ENCODE assay signal across 8 mouse cellular contexts in genomic region chr1:45766123-45766522, GRCm38 (mm10). TPM values are rescaled to one million over a fixed set of nuclear protein-coding genes. Genes with fewer than 3 reads are reported as not detected.
DNase-seq lines count a peak whose midpoint lies in the region; ATAC-seq and TF ChIP-seq lines count a peak whose summit lies in the region.

No protein-coding gene starts in this region.

- ATAC-seq in forebrain, postnatal 0 days, result peak; percentile 72; the same call in 1 of the 2 replicates
- no peak for ATAC-seq in intestine, postnatal 0 days
- no peak for ATAC-seq in liver, embryonic 14.5 days (ENCODE audit: insufficient read depth)

- H3K27ac ChIP-seq in CH12.LX (ENCODE audit: insufficient read depth, low read depth), result no peak overlapping the region
- H3K27ac ChIP-seq in forebrain, postnatal 0 days (ENCODE audit: low read depth, low read length), result no peak overlapping the region
- no peak overlapping the region for H3K27ac ChIP-seq in intestine, postnatal 0 days (ENCODE audit: low read depth, low read length)
- no peak overlapping the region for H3K27ac ChIP-seq in liver, embryonic 14.5 days

- DNase-seq in 416B (ENCODE audit: low read depth) (peak; percentile 66), CH12.LX (ENCODE audit: extremely low read depth) (peak; percentile 80)
- peak; percentile 59 for DNase-seq in c-Kit-positive CD71-positive TER-119-negative erythroid progenitor cells, embryonic 14.5 days (ENCODE audit: low read depth)
- peak; percentile 85 for DNase-seq in forebrain, postnatal 0 days
- peak; percentile 30 to 41 (median 36) for DNase-seq in liver, embryonic 14.5 days (ENCODE audit: low read depth in 3 of 3, low spot score in 3 of 3)
- peak; percentile 38 for DNase-seq in retina, adult 2 months (ENCODE audit: low read depth, low spot score)
- peak; percentile 15 for DNase-seq in yolk sac, embryonic 10.5 days (ENCODE audit: low spot score)

- H3K4me1 ChIP-seq in CH12.LX (ENCODE audit: control insufficient read depth in 1 of 2, insufficient read depth in 2 of 2), result no peaks in the 10 kb centered on the region; a peak in 1 of 4 replicates
- H3K4me1 ChIP-seq in forebrain, postnatal 0 days (ENCODE audit: insufficient read depth), result no peaks in the 10 kb centered on the region
- no peaks in the 10 kb centered on the region for H3K4me1 ChIP-seq in intestine, postnatal 0 days (replicated peaks; ENCODE audit: control insufficient read depth, insufficient read depth, low read length)
- H3K4me1 ChIP-seq in liver, embryonic 14.5 days (replicated peaks; ENCODE audit: control insufficient read depth in 2 of 2, insufficient read depth in 2 of 2, low read length in 1 of 2), result peaks cover 8% of the 10 kb centered on the region in 2 experiments

- H3K36me3 ChIP-seq in CH12.LX (replicated peaks in 1 of 2; ENCODE audit: control insufficient read depth in 1 of 2, insufficient read depth in 1 of 2, low read length in 1 of 2), result no peaks in the 10 kb centered on the region
- no peaks in the 10 kb centered on the region for H3K36me3 ChIP-seq in forebrain, postnatal 0 days (ENCODE audit: insufficient read depth)
- no peaks in the 10 kb centered on the region for H3K36me3 ChIP-seq in intestine, postnatal 0 days (ENCODE audit: control insufficient read depth, insufficient read depth)
- H3K36me3 ChIP-seq in liver, embryonic 14.5 days (replicated peaks; ENCODE audit: control insufficient read depth, insufficient read depth, low read depth), result no peaks in the 10 kb centered on the region

- TF ChIP-seq RAD21 in CH12.LX (IDR thresholded peaks at IDR 0.05; ENCODE audit: low read depth, low read length), result peak; percentile 84

- no peaks in the 10 kb centered on the region for H3K9me3 ChIP-seq in CH12.LX (replicated peaks; ENCODE audit: low read length)
- no peaks in the 10 kb centered on the region for H3K9me3 ChIP-seq in forebrain, postnatal 0 days (ENCODE audit: low read length)
- H3K9me3 ChIP-seq in intestine, postnatal 0 days (ENCODE audit: control insufficient read depth), result no peaks in the 10 kb centered on the region
- H3K9me3 ChIP-seq in liver, embryonic 14.5 days (ENCODE audit: control insufficient read depth, low read length), result no peaks in the 10 kb centered on the region

- in situ Hi-C loops in CH12.LX (cut with MboI; ENCODE audit: low pct_ligation_motif_present, low pct_unique_long_range_greater_than_20kb, low sequenced_read_pairs), result loop anchor here (25.0 kb wide), 1 partner anchor 1029 kb away; no protein-coding TSS in a partner anchor

- H3K79me2 ChIP-seq in CH12.LX (replicated peaks; ENCODE audit: control insufficient read depth, extremely low read depth, insufficient read depth, poor library complexity, severe bottlenecking), result no peaks in the 10 kb centered on the region

- TF ChIP-seq CTCF in CH12.LX (conservative IDR thresholded peaks at IDR 0.05 in 1 of 2, IDR thresholded peaks at IDR 0.05 in 1 of 2; ENCODE audit: low read depth in 2 of 2, low read length in 2 of 2), result peak; percentile 34 to 76; a peak in 3 of 4 replicates
- TF ChIP-seq CTCF in forebrain, postnatal 0 days (IDR thresholded peaks at IDR 0.05; ENCODE audit: low read depth), result peak; percentile 85
- peak; percentile 82 for TF ChIP-seq CTCF in intestine, postnatal 0 days (IDR thresholded peaks at IDR 0.05; ENCODE audit: low read depth)
- peak; percentile 60; the same call in 1 of the 2 replicates for TF ChIP-seq CTCF in liver, embryonic 14.5 days (IDR thresholded peaks at IDR 0.05; ENCODE audit: low read depth)

- dilution Hi-C loops in CH12.LX (cut with MboI; ENCODE audit: extremely low pct_ligation_motif_present, extremely low pct_unique_long_range_greater_than_20kb, low sequenced_read_pairs), result no loop called here

- no peak overlapping the region for H3K4me3 ChIP-seq in CH12.LX (replicated peaks in 1 of 3; ENCODE audit: low read depth in 2 of 3, low read length in 2 of 3, poor library complexity in 1 of 3)
- no peak overlapping the region for H3K4me3 ChIP-seq in forebrain, postnatal 0 days (ENCODE audit: low read depth, low read length)
- no peak overlapping the region for H3K4me3 ChIP-seq in intestine, postnatal 0 days (ENCODE audit: low read depth, low read length)
- no peak overlapping the region for H3K4me3 ChIP-seq in liver, embryonic 14.5 days (ENCODE audit: insufficient read depth in 1 of 2, low read depth in 2 of 2, low read length in 2 of 2)

- WGBS in forebrain, postnatal 0 days, result 23% methylated on average over 8 of the region's 8 CpGs
- WGBS in intestine, postnatal 0 days, result 21% methylated on average over 8 of the region's 8 CpGs
- WGBS in liver, embryonic 14.5 days (ENCODE audit: insufficient replicate concordance), result 23% methylated on average over 8 of the region's 8 CpGs

- peak overlapping the region; percentile 61; the same call in 1 of the 2 replicates for H3K4me2 ChIP-seq in CH12.LX (ENCODE audit: insufficient read depth, low read depth, poor library complexity, severe bottlenecking)
- H3K4me2 ChIP-seq in forebrain, postnatal 0 days (ENCODE audit: low read depth), result no peak overlapping the region
- no peak overlapping the region for H3K4me2 ChIP-seq in intestine, postnatal 0 days (replicated peaks; ENCODE audit: low read depth)
- no peak overlapping the region for H3K4me2 ChIP-seq in liver, embryonic 14.5 days (ENCODE audit: low read depth)

- no peak for TF ChIP-seq POLR2A in CH12.LX (IDR thresholded peaks at IDR 0.05; ENCODE audit: low read depth, low read length)

- H3K9ac ChIP-seq in CH12.LX (ENCODE audit: insufficient read depth, low read depth), result no peak overlapping the region
- H3K9ac ChIP-seq in forebrain, postnatal 0 days, result no peak overlapping the region
- no peak overlapping the region for H3K9ac ChIP-seq in intestine, postnatal 0 days (ENCODE audit: low read depth, low read length)
- H3K9ac ChIP-seq in liver, embryonic 14.5 days (replicated peaks), result no peak overlapping the region

- TF ChIP-seq EP300 in CH12.LX (IDR thresholded peaks at IDR 0.05; ENCODE audit: low read length), result no peak
- no peak for TF ChIP-seq EP300 in liver, embryonic 14.5 days (IDR thresholded peaks at IDR 0.05; ENCODE audit: low read depth)

- no peaks in the 10 kb centered on the region for H3K27me3 ChIP-seq in CH12.LX (replicated peaks)
- H3K27me3 ChIP-seq in forebrain, postnatal 0 days (ENCODE audit: insufficient read depth, low read length), result no peaks in the 10 kb centered on the region
- no peaks in the 10 kb centered on the region for H3K27me3 ChIP-seq in intestine, postnatal 0 days (replicated peaks; ENCODE audit: control insufficient read depth, insufficient read depth, low read length)
- H3K27me3 ChIP-seq in liver, embryonic 14.5 days (ENCODE audit: control insufficient read depth, insufficient read depth, low read length), result no peaks in the 10 kb centered on the region

TF ChIP-seq in CH12.LX, 34 proteins besides CTCF, POLR2A, EP300 and RAD21:
- TF ChIP-seq JUN (IDR thresholded peaks at IDR 0.05; ENCODE audit: insufficient read depth, low read depth, low read length), result no peak
- TF ChIP-seq SMC3 (IDR thresholded peaks at IDR 0.05; ENCODE audit: low read depth, low read length), result peak; percentile 59
- no peak for TF ChIP-seq MEF2A (IDR thresholded peaks at IDR 0.05; ENCODE audit: borderline replicate concordance, low read depth, low read length)
TF ChIP-seq in CH12.LX: peak in this region for 1.

RNA-seq across cellular contexts. Expression of gene Wdr75, which starts 28.8 kb away (rescaled TPM):
- total RNA-seq in CH12.LX (2012; rRNA removed), result 127 and 141 TPM in 2 replicates
- 197 and 204 TPM in 2 replicates for total RNA-seq in CH12.LX (2014; rRNA removed)
- polyA plus RNA-seq in CH12.LX (2012; ENCODE audit: insufficient read length, low read depth), result 208 and 236 TPM in 2 replicates
- 40.9 and 145 TPM in 2 replicates for total RNA-seq in forebrain, postnatal 0 days (2014; rRNA removed)
- 34.8 and 38.1 TPM in 2 replicates for polyA plus RNA-seq in forebrain, postnatal 0 days (2015; fragmentation: Nextera tagmentation; extraction: Ambion mirVana)
- 24.3 and 25.3 TPM in 2 replicates for polyA plus RNA-seq in intestine, postnatal 0 days (2015; fragmentation: Nextera tagmentation; extraction: Ambion mirVana)
- polyA plus RNA-seq in liver, embryonic 14.5 days (2012; rRNA removed), result 32.5 and 36.2 TPM in 2 replicates
- 43.3 and 57.4 TPM in 2 replicates for polyA plus RNA-seq in liver, embryonic 14.5 days (2014; fragmentation: Nextera tagmentation; extraction: Ambion mirVana)

Comparison
In these comparisons a context has a peak if more than half of its experiments do, and no peak if none do; other contexts are left out.
1. DNase-seq: peak in every context shown above with its lines; median percentile 85 in forebrain, postnatal 0 days; 80 in CH12.LX; 66 in 416B; 59 in c-Kit-positive CD71-positive TER-119-negative erythroid progenitor cells, embryonic 14.5 days; 38 in retina, adult 2 months; 36 in liver, embryonic 14.5 days; 15 in yolk sac, embryonic 10.5 days.